In the genomic region with DNA sequence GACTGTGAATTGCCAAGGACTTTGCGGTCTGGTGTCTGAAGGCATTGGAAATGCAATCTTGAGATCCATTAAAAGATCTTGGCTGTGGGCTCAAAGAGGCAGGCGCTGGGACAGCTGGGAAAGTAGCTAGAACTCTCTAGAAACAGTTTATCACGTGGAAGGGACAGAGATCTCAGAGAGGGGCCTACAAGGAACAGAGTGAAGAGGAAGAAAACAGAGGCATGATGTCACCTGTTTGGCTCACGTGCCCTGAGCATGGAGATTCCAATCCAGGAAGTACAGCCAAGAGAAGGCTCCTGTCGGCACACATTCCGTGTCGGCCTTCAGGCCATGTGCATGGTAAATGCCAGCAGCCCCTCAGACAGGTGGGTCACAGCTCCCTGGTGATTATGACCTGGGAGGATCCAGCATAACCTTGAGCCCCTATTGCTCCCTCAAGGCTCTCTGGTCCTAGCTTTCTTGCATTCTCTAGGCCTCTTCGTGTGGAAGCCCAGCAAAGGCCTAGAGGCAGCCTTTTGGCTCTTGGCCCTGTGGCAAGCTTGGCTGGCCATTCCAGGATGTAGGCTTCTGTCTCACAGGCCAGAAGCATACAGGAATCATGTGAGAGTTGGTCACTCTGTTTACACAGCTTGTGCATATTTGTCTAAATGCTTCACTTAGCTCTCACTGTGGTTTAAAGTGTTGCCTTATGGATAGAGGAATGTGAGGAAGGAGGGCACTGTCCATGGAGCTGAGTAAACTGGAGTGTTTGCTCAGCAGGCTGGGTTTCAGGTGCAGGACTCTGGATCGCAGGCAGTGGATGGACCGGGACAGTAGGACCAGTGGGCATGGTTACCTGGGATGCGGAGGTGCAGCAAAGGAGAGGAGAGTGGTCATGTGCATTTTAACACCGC, we compare ENCODE assay signal across 14 mouse cellular contexts. TPM values are rescaled to one million over a fixed set of nuclear protein-coding genes. Genes with fewer than 3 reads are reported as not detected.
DNase-seq lines count a peak whose midpoint lies in the region; ATAC-seq and TF ChIP-seq lines count a peak whose summit lies in the region.
"Had no signal": no experiment of that assay in that cellular context is flagged by ENCODE, and none has a peak within 500 bp of the region (broad histone marks: within the 10 kb centered on the region; RNA-seq: fewer than 3 reads in every experiment).

No protein-coding gene starts in this region.

- intact Hi-C loops in heart, adult 2 months (cut with DNase I), result no loop called here

- peak; percentile 60 for ATAC-seq in liver, embryonic 12.5 days
- ATAC-seq in granulocyte monocyte progenitor cell, adult 5-6 weeks (replicated peaks; ENCODE audit: poor library complexity, severe bottlenecking), result no peak
- ATAC-seq: midbrain, embryonic 16.5 days had no signal

- H3K79me2 ChIP-seq in heart, adult 2 months (replicated peaks; ENCODE audit: control insufficient read depth, insufficient read depth, low read length), result no peaks in the 10 kb centered on the region

- TF ChIP-seq CTCF in heart, adult 2 months (IDR thresholded peaks at IDR 0.05), result no peak

- no peak overlapping the region for H3K4me2 ChIP-seq in liver, embryonic 12.5 days
- H3K4me2 ChIP-seq: embryonic facial prominence, embryonic 15.5 days had no signal

- H3K27me3 ChIP-seq in heart, adult 2 months (ENCODE audit: control insufficient read depth, insufficient read depth, low read length), result peaks cover 2% of the 10 kb centered on the region; the same call in 1 of the 2 replicates
- peaks cover 35% of the 10 kb centered on the region for H3K27me3 ChIP-seq in liver, embryonic 12.5 days (replicated peaks)

- peak overlapping the region; percentile 23 for H3K27ac ChIP-seq in heart, adult 2 months
- no peak overlapping the region for H3K27ac ChIP-seq in liver, embryonic 12.5 days
- H3K27ac ChIP-seq: embryonic facial prominence, embryonic 15.5 days had no signal

- TF ChIP-seq POLR2A in heart, adult 2 months (IDR thresholded peaks at IDR 0.05; ENCODE audit: insufficient read depth, low read depth, low read length), result no peak

- no peaks in the 10 kb centered on the region for H3K36me3 ChIP-seq in heart, adult 2 months (ENCODE audit: control insufficient read depth, insufficient read depth, low read length)
- H3K36me3 ChIP-seq in liver, embryonic 12.5 days, result no peaks in the 10 kb centered on the region
- H3K36me3 ChIP-seq: embryonic facial prominence, embryonic 15.5 days had no signal

- no peak overlapping the region for H3K9ac ChIP-seq in heart, adult 2 months (ENCODE audit: low read depth, low read length)
- H3K9ac ChIP-seq in liver, embryonic 12.5 days, result no peak overlapping the region
- H3K9ac ChIP-seq: embryonic facial prominence, embryonic 15.5 days had no signal

- no peaks in the 10 kb centered on the region for H3K9me3 ChIP-seq in liver, embryonic 12.5 days (replicated peaks)
- H3K9me3 ChIP-seq: embryonic facial prominence, embryonic 15.5 days had no signal

- DNase-seq in heart, adult 2 months, result peak in 1 of 2 experiments; percentile 28
- DNase-seq in heart, adult 8-10 months (ENCODE audit: low spot score), result no peak
- peak; percentile 95 for DNase-seq in NIH3T3 (ENCODE audit: low read depth)
- DNase-seq in lung, postnatal 36 days, result peak; percentile 88
- no peak for DNase-seq in right cerebral cortex, postnatal 10 days (ENCODE audit: low spot score in 2 of 2)
- no peak for DNase-seq in adrenal gland, adult (ENCODE audit: inconsistent age in 2 of 2, low spot score in 1 of 2)
- DNase-seq: adrenal gland, postnatal 25 days; heart, postnatal 4 days; kidney, postnatal 4 days; retina, postnatal 1 day had no signal

- 65% methylated on average over 12 of the region's 12 CpGs for WGBS in heart, adult 2 months
- WGBS in liver, embryonic 12.5 days (ENCODE audit: insufficient replicate concordance), result 66% methylated on average over 12 of the region's 12 CpGs

- no peaks in the 10 kb centered on the region for H3K4me1 ChIP-seq in heart, adult 2 months (ENCODE audit: control insufficient read depth, insufficient read depth, low read length)
- H3K4me1 ChIP-seq in liver, embryonic 12.5 days, result no peaks in the 10 kb centered on the region

- TF ChIP-seq EP300 in heart, adult 2 months (IDR thresholded peaks at IDR 0.05; ENCODE audit: insufficient read depth, low read depth, low read length), result no peak

- no peak overlapping the region for H3K4me3 ChIP-seq in heart, adult 2 months
- no peak overlapping the region for H3K4me3 ChIP-seq in liver, embryonic 12.5 days
- H3K4me3 ChIP-seq: embryonic facial prominence, embryonic 15.5 days had no signal

RNA-seq across cellular contexts. Expression of gene Myo5c, which starts 4.8 kb away (rescaled TPM):
- total RNA-seq in heart, adult 2 months (2021), result 1 to 10 TPM; 5.0 to 5.9 TPM
- polyA plus RNA-seq in heart, adult 2 months (2012; rRNA removed), result 5.1 and 9.3 TPM in 2 replicates
- total RNA-seq in heart, adult 8-10 months (2022), result 1 to 10 TPM; 3.8 to 7.2 (median 5.3) TPM
- 0.41 and 0.49 TPM in 2 replicates for polyA plus RNA-seq in liver, embryonic 12.5 days (2016; fragmentation: Nextera tagmentation; extraction: Ambion mirVana)
- total RNA-seq in granulocyte monocyte progenitor cell, adult 5-6 weeks (2014; fragmentation: Nextera tagmentation), result not detected in 2 replicates
- not detected in 2 replicates for total RNA-seq in granulocyte monocyte progenitor cell, adult 5-6 weeks (2017)

Comparison
In these comparisons a context has a peak if more than half of its experiments do, and no peak if none do; other contexts are left out.
1. DNase-seq: peak in NIH3T3 (single experiment) and lung, postnatal 36 days (single experiment); none in heart, adult 8-10 months (single experiment), right cerebral cortex, postnatal 10 days (0 of 2) and adrenal gland, adult (0 of 2).
2. RNA of gene Myo5c, which starts 4.8 kb away (total RNA-seq): 5.0 to 5.9 TPM in heart, adult 2 months and 3.8 to 7.2 TPM in heart, adult 8-10 months; not detected in granulocyte monocyte progenitor cell, adult 5-6 weeks; every median in the first group is over 4 times any median in the second.